Mouse (Mus musculus) testis, postnatal 10 days (tissue): ENCODE measurements around the gene Ipo9.

Experiments used
- DNase-seq: peaks from one replicate; pipeline ENCODE4 v3.0.0; 2021; ENCODE audit warnings: low spot score

Gene Ipo9

GRCm38 (mm10) chr1:135430669-135431017 is 344 bp upstream of the Ipo9 start:
- no peak for DNase-seq

- no peak for DNase-seq
These were observed 2.9 kb downstream of the Ipo9 start for GRCm38 (mm10) chr1:135427390-135427789.

- DNase-seq, result no peak
These were observed 3.7 kb downstream of the Ipo9 start for GRCm38 (mm10) chr1:135426645-135427044.

- DNase-seq, result no peak
These were observed 7.5 kb downstream of the Ipo9 start for GRCm38 (mm10) chr1:135422772-135423171.

- DNase-seq, result no peak
These were observed 16.3 kb downstream of the Ipo9 start for GRCm38 (mm10) chr1:135413996-135414395.

- DNase-seq, result no peak
These were observed 18.2 kb downstream of the Ipo9 start for GRCm38 (mm10) chr1:135412130-135412529.

GRCm38 (mm10) chr1:135410967-135411366 is 19.3 kb downstream of the Ipo9 start:
- no peak for DNase-seq

GRCm38 (mm10) chr1:135408973-135409372 is 21.3 kb downstream of the Ipo9 start:
- no peak for DNase-seq

- DNase-seq, result no peak
These were observed 24.9 kb downstream of the Ipo9 start for GRCm38 (mm10) chr1:135405356-135405755.

- DNase-seq, result no peak
These were observed 28.7 kb downstream of the Ipo9 start for GRCm38 (mm10) chr1:135401452-135402110.

GRCm38 (mm10) chr1:135399466-135399865 is 30.8 kb downstream of the Ipo9 start:
- no peak for DNase-seq

- no peak for DNase-seq
These were observed 45.1 kb downstream of the Ipo9 start for GRCm38 (mm10) chr1:135385161-135385560.

GRCm38 (mm10) chr1:135384171-135384570 is 46.1 kb downstream of the Ipo9 start:
- no peak for DNase-seq

- peak; percentile 49 for DNase-seq
These were observed 48.7 kb downstream of the Ipo9 start for GRCm38 (mm10) chr1:135381560-135381959.

GRCm38 (mm10) chr1:135380071-135380991 is 50.0 kb downstream of the Ipo9 start:
- no peak for DNase-seq

- DNase-seq, result no peak
These were observed 51.3 kb downstream of the Ipo9 start for GRCm38 (mm10) chr1:135379048-135379447.

GRCm38 (mm10) chr1:135378576-135378975 is 51.7 kb downstream of the Ipo9 start:
- DNase-seq, result no peak

- DNase-seq, result peak; percentile 84
These were observed 55.3 kb downstream of the Ipo9 start, which contains the start of gene Shisa4 for GRCm38 (mm10) chr1:135374868-135375581. TSS of gene Shisa4 (minus strand) at chr1:135375237.

- no peak for DNase-seq
These were observed 56.0 kb downstream of the Ipo9 start for GRCm38 (mm10) chr1:135374175-135374867.

GRCm38 (mm10) chr1:135373171-135373677 is 57.1 kb downstream of the Ipo9 start:
- DNase-seq, result no peak

GRCm38 (mm10) chr1:135369415-135369814 is 60.9 kb downstream of the Ipo9 start:
- DNase-seq, result no peak

- DNase-seq, result peak; percentile 77
These were observed 61.3 kb downstream of the Ipo9 start for GRCm38 (mm10) chr1:135368982-135369381.
